Mouse (Mus musculus) bone marrow macrophage, adult 2 months (primary cell): ENCODE data around the gene Fam169a. TPM values are rescaled to one million over a fixed set of nuclear protein-coding genes. Genes with fewer than 3 reads are reported as not detected.

ENCODE experiments used
- H3K27ac ChIP-seq: 2 replicates; pipeline ENCODE4 v1.5.1; 2012; ENCODE audit warnings: low read depth, low read length; ENCODE audit not compliant: insufficient read depth
- H3K4me1 ChIP-seq: 2 replicates; pipeline ENCODE4 v1.6.1; 2012; ENCODE audit warnings: low read length; ENCODE audit not compliant: control insufficient read depth, insufficient read depth
- H3K4me3 ChIP-seq: 2 replicates; pipeline ENCODE4 v1.5.1; 2012; ENCODE audit warnings: mild to moderate bottlenecking, low read length, moderate library complexity; ENCODE audit not compliant: insufficient read depth
- CTCF ChIP-seq: IDR thresholded peaks from 2 replicates; pipeline ENCODE4 v1.5.1; 2012; ENCODE audit warnings: low read depth, mild to moderate bottlenecking, low read length, moderate library complexity
- POLR2A ChIP-seq: IDR thresholded peaks from 2 replicates; pipeline ENCODE4 v1.6.1; 2012; ENCODE audit warnings: mild to moderate bottlenecking, low read depth, low read length, borderline replicate concordance
- polyA plus RNA-seq: library from polyadenylated mRNA; stranded (reverse); fragments of >200 nt; gene quantifications from 2 replicates; pipeline ENCODE4 v1.2.4, GENCODE M21; 2012; ENCODE audit not compliant: missing spikeins, insufficient read depth, insufficient read length

Fam169a gene
- polyA plus RNA-seq, 1 experiment = not detected

- TF ChIP-seq POLR2A = no peak
- TF ChIP-seq CTCF = no peak
- H3K27ac ChIP-seq = no peak overlapping the region
- H3K4me1 ChIP-seq = no peaks in the 10 kb centered on the region
- no peak overlapping the region for H3K4me3 ChIP-seq
These were observed 6.4 kb downstream of the Fam169a start for GRCm38 (mm10) chr13:97073497-97073896.

GRCm38 (mm10) chr13:97077556-97077955, 10.5 kb downstream of the Fam169a start:
- no peak overlapping the region for H3K4me3 ChIP-seq
- no peak overlapping the region for H3K27ac ChIP-seq
- no peaks in the 10 kb centered on the region for H3K4me1 ChIP-seq
- no peak for TF ChIP-seq POLR2A
- no peak for TF ChIP-seq CTCF

- no peaks in the 10 kb centered on the region for H3K4me1 ChIP-seq
- H3K27ac ChIP-seq = no peak overlapping the region
- H3K4me3 ChIP-seq = no peak overlapping the region
- no peak for TF ChIP-seq CTCF
- no peak for TF ChIP-seq POLR2A
These were observed 13.1 kb downstream of the Fam169a start for GRCm38 (mm10) chr13:97080201-97080600.

GRCm38 (mm10) chr13:97080615-97081014, 13.5 kb downstream of the Fam169a start:
- TF ChIP-seq POLR2A = no peak
- no peak for TF ChIP-seq CTCF
- no peaks in the 10 kb centered on the region for H3K4me1 ChIP-seq
- H3K27ac ChIP-seq = no peak overlapping the region
- no peak overlapping the region for H3K4me3 ChIP-seq

GRCm38 (mm10) chr13:97082432-97082831, 15.3 kb downstream of the Fam169a start:
- no peaks in the 10 kb centered on the region for H3K4me1 ChIP-seq
- TF ChIP-seq POLR2A = no peak
- TF ChIP-seq CTCF = no peak
- H3K27ac ChIP-seq = no peak overlapping the region
- no peak overlapping the region for H3K4me3 ChIP-seq

- TF ChIP-seq CTCF = no peak
- no peak for TF ChIP-seq POLR2A
- no peak overlapping the region for H3K4me3 ChIP-seq
- no peak overlapping the region for H3K27ac ChIP-seq
These were observed 19.2 kb downstream of the Fam169a start for GRCm38 (mm10) chr13:97086316-97086715.

GRCm38 (mm10) chr13:97087421-97087820, 20.3 kb downstream of the Fam169a start:
- TF ChIP-seq CTCF (no peak), POLR2A (no peak)
- no peaks in the 10 kb centered on the region for H3K4me1 ChIP-seq
- H3K27ac ChIP-seq = no peak overlapping the region
- no peak overlapping the region for H3K4me3 ChIP-seq

More at GRCm38 (mm10) chr13:97086316-97086715, 19.2 kb downstream of the Fam169a start:
- no peaks in the 10 kb centered on the region for H3K4me1 ChIP-seq

- TF ChIP-seq CTCF (no peak), POLR2A (no peak)
- Histone ChIP-seq H3K4me3 (no peak overlapping the region), H3K4me1 (no peaks in the 10 kb centered on the region), H3K27ac (no peak overlapping the region)
These were observed 21.1 kb downstream of the Fam169a start for GRCm38 (mm10) chr13:97088183-97088582.

- no peak overlapping the region for H3K4me3 ChIP-seq
- no peak overlapping the region for H3K27ac ChIP-seq
- no peaks in the 10 kb centered on the region for H3K4me1 ChIP-seq
- no peak for TF ChIP-seq CTCF
- TF ChIP-seq POLR2A = no peak
These were observed 28.6 kb downstream of the Fam169a start for GRCm38 (mm10) chr13:97095726-97096125.

- no peak for TF ChIP-seq POLR2A
- Histone ChIP-seq H3K4me3 (no peak within 1 kb of the TSS), H3K27ac (no peak within 1 kb of the TSS), H3K4me1 (no peaks in the 10 kb centered on the region)
These were observed 32.2 kb downstream of the Fam169a start, which contains the start of gene Gm6169 for GRCm38 (mm10) chr13:97099187-97099852. TSS of gene Gm6169 (minus strand) at chr13:97099237.
